Mouse (Mus musculus): ENCODE data around the gene Shroom3.

DNA sequence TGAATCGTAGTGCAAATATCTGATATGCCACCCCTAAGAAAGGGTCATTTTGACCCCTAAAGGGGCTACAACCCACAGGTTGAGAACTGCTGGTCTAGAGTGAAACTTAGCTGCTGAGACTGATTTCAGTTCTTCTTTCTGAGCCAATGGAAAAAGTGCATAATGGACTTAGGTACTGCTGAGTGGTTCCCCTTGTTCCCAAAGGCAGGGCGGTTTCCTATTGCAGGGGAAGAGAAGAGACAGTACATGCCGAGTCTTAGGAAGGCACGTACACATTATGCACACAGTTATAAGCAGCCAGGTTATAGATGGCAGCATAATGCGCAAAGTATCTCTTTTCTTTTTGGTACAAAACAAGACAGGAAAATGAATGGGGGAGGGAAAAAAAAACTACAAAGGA, 4.9 kb downstream of the Shroom3 start:
- TF ChIP-seq CTCF (IDR thresholded peaks at IDR 0.05; ENCODE audit: control insufficient read depth, insufficient read depth, insufficient read length): no peak
- no peak for TF ChIP-seq MAX (IDR thresholded peaks at IDR 0.05)
- TF ChIP-seq USF1 (IDR thresholded peaks at IDR 0.05; ENCODE audit: low read depth): no peak
- TF ChIP-seq MYOD1 (IDR thresholded peaks at IDR 0.05; ENCODE audit: control insufficient read depth, insufficient read length, low read depth): no peak
- TF ChIP-seq MYOG (IDR thresholded peaks at IDR 0.05; ENCODE audit: control insufficient read depth, extremely low read depth, insufficient read length): no peak
- TF ChIP-seq CEBPB (IDR thresholded peaks at IDR 0.05; ENCODE audit: low read depth): no peak
